Mouse (Mus musculus) left cerebral cortex, adult 18-20 months (tissue): ENCODE data around the gene Gm11756. TPM values are rescaled to one million over a fixed set of nuclear protein-coding genes. Genes with fewer than 3 reads are reported as not detected.
"Not testable (repeated sequence)": the region's sequence is repeated elsewhere in the genome, so short reads cannot be mapped to it uniquely, and the experiment has no call there.

ENCODE experiments used
- DNase-seq, 2 experiments: peaks; one replicate each; pipeline ENCODE4 v3.0.0; 2021 to 2022; ENCODE audit warnings: low spot score in 2 of 2, mixed read lengths in 1 of 2
- long read RNA-seq, 2 experiments: library from polyadenylated mRNA; stranded (forward); transcript quantifications; one replicate each; pipeline ENCODE4 v2.0.0; 2021
- total RNA-seq, 2 experiments: library from RNA; stranded (reverse); gene quantifications; 2 replicates each; pipeline ENCODE4 v1.2.3; 2021

Gene Gm11756
- not detected for total RNA-seq
- long read RNA-seq, experiment 1, result 0 reads
- long read RNA-seq, experiment 2, result 0 reads

DNA sequence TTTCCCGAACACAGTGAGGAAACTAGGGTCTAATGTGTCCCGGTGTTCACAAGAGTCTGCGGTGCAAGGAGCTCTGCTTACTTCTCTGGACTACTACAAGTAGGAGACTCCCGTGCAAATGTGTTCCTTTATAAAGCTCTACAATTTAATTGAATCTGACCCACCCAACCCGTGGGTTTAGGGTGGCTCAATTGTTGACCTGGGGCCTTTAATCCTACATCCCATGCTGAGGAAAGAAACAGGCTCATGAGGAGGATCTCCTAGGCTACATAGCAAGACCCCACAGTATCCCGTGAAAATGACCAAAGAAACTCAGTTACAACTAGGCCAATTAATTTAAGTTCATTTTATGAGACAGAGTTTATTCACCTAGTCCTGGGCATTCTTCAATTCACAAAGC, at the start of gene Gm11756:
Gene Gm11756 (minus strand): TSS at position 101 of the 400 bp plus-strand sequence.
- DNase-seq, result not testable (repeated sequence)

DNA sequence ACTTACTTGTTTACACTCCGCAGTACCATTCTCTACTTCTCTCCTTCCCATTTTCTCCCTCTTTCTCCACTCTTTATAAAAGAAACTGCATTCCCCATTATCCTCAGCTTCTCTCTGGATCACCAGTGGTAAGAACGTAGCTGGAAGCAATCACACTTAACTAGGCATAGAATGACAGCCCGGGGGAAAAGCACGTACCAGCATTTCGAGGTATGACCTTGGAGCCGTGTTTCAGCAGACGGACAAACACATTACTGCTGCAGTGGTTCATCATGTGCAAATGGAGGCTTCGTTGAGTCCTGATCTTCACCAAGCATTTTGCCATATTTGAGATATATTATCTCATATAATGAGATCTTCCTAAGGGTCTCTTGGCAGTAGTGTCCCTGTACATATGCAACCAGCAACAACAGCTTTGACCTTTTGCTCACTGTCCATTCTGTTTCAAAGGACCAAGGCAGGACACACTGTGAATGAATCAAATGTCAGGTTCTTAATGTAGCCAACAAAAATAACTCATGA, 29.9 kb upstream of the Gm11756 start, which contains the start of gene 2310002L09Rik:
Gene 2310002L09Rik (minus strand): TSS at position 472 of the 522 bp plus-strand sequence.
- no peak for DNase-seq

DNA sequence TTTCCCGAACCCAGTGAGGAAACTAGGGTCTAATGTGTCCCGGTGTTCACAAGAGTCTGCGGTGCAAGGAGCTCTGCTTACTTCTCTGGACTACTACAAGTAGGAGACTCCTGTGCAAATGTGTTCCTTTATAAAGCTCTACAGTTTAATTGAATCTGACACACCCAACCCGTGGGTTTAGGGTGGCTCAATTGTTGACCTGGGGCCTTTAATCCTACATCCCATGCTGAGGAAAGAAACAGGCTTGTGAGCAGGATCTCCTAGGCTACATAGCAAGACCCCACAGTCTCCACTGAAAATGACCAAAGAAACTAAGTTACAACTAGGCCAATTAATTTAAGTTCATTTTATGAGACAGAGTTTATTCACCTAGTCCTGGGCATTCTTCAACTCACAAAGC, 14.7 kb downstream of the Gm11756 start, which contains the start of gene Gm13871:
Gene Gm13871 (minus strand): TSS at position 101 of the 400 bp plus-strand sequence.
- DNase-seq, result not testable (repeated sequence)

DNA sequence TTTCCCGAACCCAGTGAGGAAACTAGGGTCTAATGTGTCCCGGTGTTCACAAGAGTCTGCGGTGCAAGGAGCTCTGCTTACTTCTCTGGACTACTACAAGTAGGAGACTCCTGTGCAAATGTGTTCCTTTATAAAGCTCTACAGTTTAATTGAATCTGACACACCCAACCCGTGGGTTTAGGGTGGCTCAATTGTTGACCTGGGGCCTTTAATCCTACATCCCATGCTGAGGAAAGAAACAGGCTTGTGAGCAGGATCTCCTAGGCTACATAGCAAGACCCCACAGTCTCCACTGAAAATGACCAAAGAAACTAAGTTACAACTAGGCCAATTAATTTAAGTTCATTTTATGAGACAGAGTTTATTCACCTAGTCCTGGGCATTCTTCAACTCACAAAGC, 29.5 kb downstream of the Gm11756 start, which contains the start of gene Gm11757:
Gene Gm11757 (minus strand): TSS at position 101 of the 400 bp plus-strand sequence.
- DNase-seq, result not testable (repeated sequence)

DNA sequence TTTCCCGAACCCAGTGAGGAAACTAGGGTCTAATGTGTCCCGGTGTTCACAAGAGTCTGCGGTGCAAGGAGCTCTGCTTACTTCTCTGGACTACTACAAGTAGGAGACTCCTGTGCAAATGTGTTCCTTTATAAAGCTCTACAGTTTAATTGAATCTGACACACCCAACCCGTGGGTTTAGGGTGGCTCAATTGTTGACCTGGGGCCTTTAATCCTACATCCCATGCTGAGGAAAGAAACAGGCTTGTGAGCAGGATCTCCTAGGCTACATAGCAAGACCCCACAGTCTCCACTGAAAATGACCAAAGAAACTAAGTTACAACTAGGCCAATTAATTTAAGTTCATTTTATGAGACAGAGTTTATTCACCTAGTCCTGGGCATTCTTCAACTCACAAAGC, 44.4 kb downstream of the Gm11756 start, which contains the start of gene Gm11758:
Gene Gm11758 (minus strand): TSS at position 101 of the 400 bp plus-strand sequence.
- DNase-seq, result not testable (repeated sequence)

Other genes starting within 250 kb of the Gm11756 start
- not detected for gene Gm428, start 237.2 kb downstream of the Gm11756 start, total RNA-seq
- gene Rasef, start 129.8 kb downstream of the Gm11756 start, total RNA-seq, result not detected
- not detected for gene Gm11758, start 44.5 kb downstream of the Gm11756 start, total RNA-seq
- gene Gm11757, start 29.6 kb downstream of the Gm11756 start, total RNA-seq, result not detected
- gene Gm13871, start 14.8 kb downstream of the Gm11756 start, total RNA-seq, result not detected
- gene 2310002L09Rik, start 30.1 kb upstream of the Gm11756 start, total RNA-seq, result not detected
- gene Frmd3, start 92.7 kb upstream of the Gm11756 start, total RNA-seq, result 1 to 10 TPM; 5.1 to 6.2 TPM